Mouse (Mus musculus) B cell, adult (primary cell): ENCODE measurements around the gene Cntnap5c. TPM values are rescaled to one million over a fixed set of nuclear protein-coding genes. Genes with fewer than 3 reads are reported as not detected.

Experiments used
- total RNA-seq: library from RNA; stranded (reverse); gene quantifications from 4 replicates; pipeline ENCODE4 v1.2.4, GENCODE M21; 2023; ENCODE audit not compliant: inconsistent age

Gene Cntnap5c
- total RNA-seq: not detected in 4 replicates

DNA sequence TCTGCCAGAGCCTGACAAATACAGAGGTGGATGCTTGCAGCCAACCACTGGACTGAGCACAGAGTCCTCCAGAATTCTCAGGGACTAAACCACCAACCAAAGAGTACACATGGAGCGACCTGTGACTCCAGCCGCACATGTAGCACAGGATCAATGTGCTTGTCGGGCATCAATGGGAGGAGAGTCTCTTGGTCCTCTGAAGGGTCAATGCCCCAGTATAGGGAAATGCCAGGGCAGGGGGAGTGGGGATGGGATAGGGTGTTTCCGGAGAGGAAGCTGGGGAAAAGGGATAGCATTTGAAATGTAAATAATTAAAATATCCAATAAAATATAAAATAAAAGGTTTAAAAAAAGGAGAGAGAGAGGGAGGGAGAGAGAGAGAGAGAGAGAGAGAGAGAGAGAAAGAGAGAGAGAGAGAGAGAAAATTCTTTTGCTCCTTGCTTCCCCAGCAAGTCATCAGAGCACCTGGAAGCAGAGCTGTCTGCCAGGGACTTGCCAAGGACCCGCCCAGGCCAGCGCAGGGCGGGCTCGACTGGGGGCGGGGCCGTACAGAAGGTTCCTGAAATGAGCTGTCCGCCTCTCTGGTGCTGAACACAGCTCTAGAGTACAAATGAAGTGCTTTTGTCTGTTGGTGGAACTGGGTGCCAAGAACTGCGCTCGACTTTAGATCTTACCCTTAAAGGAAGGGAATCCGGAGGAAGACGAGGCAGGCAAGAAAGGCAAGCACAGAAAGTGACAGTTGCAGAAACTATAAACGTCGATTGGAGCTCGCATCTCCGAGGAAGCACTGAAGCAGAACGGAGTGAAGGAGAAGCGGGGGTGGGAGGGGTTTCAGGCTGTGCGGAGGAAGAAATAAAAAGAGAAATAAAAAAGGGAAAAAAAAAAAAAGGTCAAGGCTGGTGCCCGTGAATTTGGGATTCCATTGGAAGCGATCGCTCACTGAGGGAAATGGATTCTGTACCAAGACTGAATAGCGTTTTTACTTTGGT is at the start of gene Cntnap5c:
TSS of gene Cntnap5c (plus strand) at position 949 of the 989 bp plus-strand sequence.

DNA sequence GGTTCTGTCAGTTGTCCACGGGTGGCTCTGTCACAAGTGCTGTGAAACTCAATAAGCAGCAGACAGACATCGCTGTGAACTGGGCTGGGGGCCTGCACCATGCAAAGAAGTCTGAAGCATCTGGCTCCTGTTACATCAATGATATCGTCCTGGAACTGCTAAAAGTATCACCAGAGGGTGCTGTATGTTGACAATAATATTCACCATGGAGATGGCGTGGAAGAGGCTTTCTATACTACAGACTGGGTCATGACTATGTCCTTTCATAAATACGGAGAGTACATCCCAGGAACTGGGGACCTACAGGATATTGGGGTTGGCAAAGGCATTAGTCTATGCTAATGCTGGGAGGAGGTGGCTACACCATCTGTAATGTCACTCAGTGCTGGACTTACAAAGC is 27.3 kb upstream of the Cntnap5c start, which contains the start of gene Gm21834:
TSS of gene Gm21834 (minus strand) at position 101 of the 400 bp plus-strand sequence.

Other genes with a start within 250 kb of the Cntnap5c start
- not detected in 4 replicates for gene Vmn2r120, start 224.1 kb upstream of the Cntnap5c start, total RNA-seq
- not detected in 4 replicates for gene Gm21834, start 27.4 kb upstream of the Cntnap5c start, total RNA-seq